Mouse (Mus musculus) kidney, postnatal 0 days (tissue): ENCODE measurements around the gene Stx8. TPM values are rescaled to one million over a fixed set of nuclear protein-coding genes. Genes with fewer than 3 reads are reported as not detected.
A peak's percentile ranks its signal among the peaks of the same experiment; 100 is the strongest.

Source experiments
- ATAC-seq: fragments of 200-750 bp; cut with Nextera tagmentation; replicated peaks from 2 replicates; pipeline ENCODE4 v1.8.0; 2017; ENCODE audit warnings: low read depth, moderate number of reproducible peaks, moderate TSS enrichment, moderate library complexity; ENCODE audit not compliant: low FRiP score
- DNase-seq: peaks from one replicate; pipeline ENCODE4 v3.0.0-alpha.2; 2016; ENCODE audit warnings: low spot score
- H3K27ac ChIP-seq: fragments of 300-500 bp; sonication (generic); 2 replicates; pipeline ENCODE4 v1.5.1; 2014; ENCODE audit warnings: mild to moderate bottlenecking
- H3K27me3 ChIP-seq: fragments of 300-500 bp; sonication (generic); 2 replicates; pipeline ENCODE4 v1.6.1; 2014; ENCODE audit warnings: low read length, mixed read lengths; ENCODE audit not compliant: insufficient read depth
- H3K36me3 ChIP-seq: fragments of 300-500 bp; sonication (generic); 2 replicates; pipeline ENCODE4 v1.6.1; 2014; ENCODE audit warnings: low read length, mixed read lengths; ENCODE audit not compliant: insufficient read depth
- H3K4me1 ChIP-seq: fragments of 300-500 bp; sonication (generic); replicated peaks from 2 replicates; pipeline ENCODE4 v1.6.1; 2014; ENCODE audit warnings: antibody characterized with exemption, low read length, mixed read lengths; ENCODE audit not compliant: insufficient read depth
- H3K4me2 ChIP-seq: fragments of 300-500 bp; sonication (generic); 2 replicates; pipeline ENCODE4 v1.6.1; 2014; ENCODE audit warnings: mild to moderate bottlenecking, low read length, moderate library complexity, mixed read lengths
- H3K4me3 ChIP-seq: fragments of 300-500 bp; sonication (generic); replicated peaks from 2 replicates; pipeline ENCODE4 v1.5.1; 2014; ENCODE audit warnings: low read depth, low read length
- H3K9ac ChIP-seq: fragments of 300-500 bp; sonication (generic); 2 replicates; pipeline ENCODE4 v1.6.1; 2014; ENCODE audit warnings: low read depth, low read length
- H3K9me3 ChIP-seq: fragments of 300-500 bp; sonication (generic); replicated peaks from 2 replicates; pipeline ENCODE4 v1.6.1; 2016; ENCODE audit warnings: low read length, inconsistent platforms, mixed read lengths
- CTCF ChIP-seq: IDR thresholded peaks from 2 replicates; pipeline ENCODE4 v1.5.1; 2016; ENCODE audit warnings: antibody characterized with exemption, low read depth, mild to moderate bottlenecking, moderate library complexity
- WGBS: fragments of 180-500 bp; shearing (Covaris S2); extraction: QIAGEN DNeasy Blood & Tissue Kit; methylation state at CpG from one replicate; pipeline ENCODE4 v1.1.7; 2014; 5-methylcytosine and 5-hydroxymethylcytosine counted together
- polyA plus RNA-seq: library from polyadenylated mRNA; unstranded; fragments of >200 nt; fragmentation: Nextera tagmentation; extraction: Ambion mirVana; gene quantifications from 2 replicates; pipeline ENCODE4 v1.2.1, GENCODE M21; 2015

The Stx8 gene
- polyA plus RNA-seq, 1 experiment from 2014 or later, result 84.5 TPM

DNA sequence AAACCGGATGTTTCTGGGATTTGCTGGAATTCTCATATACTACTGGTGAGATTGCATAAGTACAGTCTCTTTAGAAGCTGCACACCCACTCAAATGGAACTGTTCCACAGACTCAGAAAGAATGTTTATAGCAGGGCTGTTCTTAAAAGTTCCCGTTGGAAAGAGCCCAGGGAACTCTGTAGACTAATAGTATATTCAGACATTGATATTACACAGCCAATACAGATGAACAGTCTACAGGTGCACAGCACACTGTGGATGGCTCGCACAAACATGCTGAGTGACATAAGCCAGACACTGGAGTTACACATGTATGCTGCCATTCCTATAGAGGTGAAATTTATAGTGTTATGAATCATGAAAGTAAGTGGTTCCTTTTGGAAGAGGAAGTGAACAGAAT, 32.9 kb downstream of the Stx8 start:
- DNase-seq, result no peak
- Histone ChIP-seq H3K9ac (no peak overlapping the region), H3K27ac (no peak overlapping the region), H3K27me3 (no peaks in the 10 kb centered on the region), H3K4me3 (no peak overlapping the region), H3K4me1 (no peaks in the 10 kb centered on the region), H3K4me2 (no peak overlapping the region), H3K9me3 (no peaks in the 10 kb centered on the region), H3K36me3 (no peaks in the 10 kb centered on the region)
- 82% methylated on average over 3 of the region's 3 CpGs for WGBS
- no peak for ATAC-seq
- TF ChIP-seq CTCF, result no peak

DNA sequence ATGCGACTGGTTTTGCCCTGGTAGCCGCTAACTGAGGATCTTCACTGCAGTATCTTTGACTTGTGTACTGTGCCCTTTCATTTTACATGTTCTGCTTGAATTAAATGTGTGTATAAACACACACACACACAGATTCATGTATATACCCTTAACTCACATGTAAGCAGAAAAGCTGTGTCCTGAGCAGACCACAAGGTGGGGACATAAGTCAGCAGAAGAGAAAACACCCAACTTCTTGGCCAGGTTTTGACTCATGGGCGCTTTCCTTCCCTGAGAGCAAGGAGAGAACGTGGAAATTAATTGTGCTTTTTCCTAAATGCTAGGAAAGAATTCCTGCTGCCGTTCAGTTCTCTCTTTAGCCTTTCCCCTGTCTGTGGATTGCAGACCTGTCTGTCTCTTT, 33.6 kb downstream of the Stx8 start:
- no peaks in the 10 kb centered on the region for H3K36me3 ChIP-seq
- H3K4me2 ChIP-seq, result no peak overlapping the region
- no peaks in the 10 kb centered on the region for H3K27me3 ChIP-seq
- TF ChIP-seq CTCF, result peak; percentile 69
- H3K9ac ChIP-seq, result no peak overlapping the region
- DNase-seq (peak; percentile 68), ATAC-seq (no peak)
- no peak overlapping the region for H3K4me3 ChIP-seq
- H3K27ac ChIP-seq, result no peak overlapping the region
- WGBS, result 67% methylated on average over 5 of the region's 5 CpGs
- no peaks in the 10 kb centered on the region for H3K4me1 ChIP-seq
- H3K9me3 ChIP-seq, result no peaks in the 10 kb centered on the region

GRCm38 (mm10) chr11:68004191-68004590, 38.2 kb downstream of the Stx8 start:
- DNase-seq (peak; percentile 83), ATAC-seq (no peak)
- Histone ChIP-seq H3K36me3 (no peaks in the 10 kb centered on the region), H3K4me2 (no peak overlapping the region), H3K4me3 (no peak overlapping the region), H3K4me1 (no peaks in the 10 kb centered on the region), H3K9ac (no peak overlapping the region), H3K9me3 (no peaks in the 10 kb centered on the region), H3K27ac (no peak overlapping the region), H3K27me3 (no peaks in the 10 kb centered on the region)
- 17% methylated on average over 6 of the region's 6 CpGs for WGBS
- TF ChIP-seq CTCF, result peak; percentile 94

- no peaks in the 10 kb centered on the region for H3K9me3 ChIP-seq
- no peaks in the 10 kb centered on the region for H3K27me3 ChIP-seq
- no peak overlapping the region for H3K4me3 ChIP-seq
- no peak overlapping the region for H3K9ac ChIP-seq
- ATAC-seq, result no peak
- H3K4me2 ChIP-seq, result no peak overlapping the region
- H3K36me3 ChIP-seq, result no peaks in the 10 kb centered on the region
- no peak overlapping the region for H3K27ac ChIP-seq
- TF ChIP-seq CTCF, result no peak
- H3K4me1 ChIP-seq, result no peaks in the 10 kb centered on the region
- 22% methylated on average over 8 of the region's 8 CpGs for WGBS
- DNase-seq, result peak; percentile 75
Observed at GRCm38 (mm10) chr11:68006216-68006789, 40.3 kb downstream of the Stx8 start.

DNA sequence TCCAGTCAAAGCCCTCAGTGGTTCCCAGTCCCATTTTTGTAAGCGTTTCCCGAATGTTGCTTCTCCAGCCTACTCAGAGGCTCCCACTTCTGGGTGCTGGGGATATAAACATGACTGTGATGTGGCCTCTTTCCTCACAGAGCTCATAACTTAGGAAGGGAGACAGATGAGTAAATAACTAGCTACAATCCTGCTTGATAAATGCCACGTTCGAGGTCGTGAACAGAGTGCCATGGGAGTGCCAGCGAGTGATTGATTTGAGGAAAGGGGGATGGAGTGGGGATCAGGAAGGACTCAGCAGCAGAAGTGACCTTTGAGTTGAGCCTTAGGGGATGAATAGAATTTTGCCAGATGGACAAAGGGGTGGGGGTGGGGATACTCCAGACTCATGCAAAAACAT, 41.7 kb downstream of the Stx8 start:
- H3K4me2 ChIP-seq, result no peak overlapping the region
- no peak overlapping the region for H3K27ac ChIP-seq
- no peaks in the 10 kb centered on the region for H3K36me3 ChIP-seq
- peak; percentile 26; the same call in 1 of the 2 replicates for TF ChIP-seq CTCF
- no peak overlapping the region for H3K4me3 ChIP-seq
- no peaks in the 10 kb centered on the region for H3K9me3 ChIP-seq
- H3K9ac ChIP-seq, result no peak overlapping the region
- ATAC-seq (no peak), DNase-seq (peak; percentile 57)
- H3K4me1 ChIP-seq, result no peaks in the 10 kb centered on the region
- no peaks in the 10 kb centered on the region for H3K27me3 ChIP-seq
- WGBS, result 36% methylated on average over 6 of the region's 6 CpGs

- H3K9ac ChIP-seq, result no peak overlapping the region
- no peaks in the 10 kb centered on the region for H3K27me3 ChIP-seq
- no peak for TF ChIP-seq CTCF
- H3K4me1 ChIP-seq, result no peaks in the 10 kb centered on the region
- ATAC-seq (no peak), DNase-seq (no peak)
- H3K4me3 ChIP-seq, result no peak overlapping the region
- 75% methylated on average over 5 of the region's 5 CpGs for WGBS
- H3K27ac ChIP-seq, result no peak overlapping the region
- no peak overlapping the region for H3K4me2 ChIP-seq
- H3K36me3 ChIP-seq, result no peaks in the 10 kb centered on the region
- H3K9me3 ChIP-seq, result no peaks in the 10 kb centered on the region
Observed at GRCm38 (mm10) chr11:68009377-68009776, 43.4 kb downstream of the Stx8 start.

- Histone ChIP-seq H3K9me3 (no peaks in the 10 kb centered on the region), H3K4me1 (no peaks in the 10 kb centered on the region), H3K27me3 (no peaks in the 10 kb centered on the region), H3K4me3 (no peak overlapping the region), H3K4me2 (no peak overlapping the region), H3K9ac (no peak overlapping the region), H3K36me3 (no peaks in the 10 kb centered on the region), H3K27ac (no peak overlapping the region)
- WGBS, result 80% methylated on average over 7 of the region's 7 CpGs
- no peak for ATAC-seq
- DNase-seq, result no peak
- no peak for TF ChIP-seq CTCF
Observed at GRCm38 (mm10) chr11:68012207-68012606, 46.2 kb downstream of the Stx8 start.
